Mouse (Mus musculus) brain, embryonic 14.5 days (tissue): ENCODE data around the gene Psmd14. TPM values are rescaled to one million over a fixed set of nuclear protein-coding genes. Genes with fewer than 3 reads are reported as not detected.

Experiments
- DNase-seq: peaks from one replicate; pipeline ENCODE4 v3.0.0-alpha.2; 2011; ENCODE audit warnings: low read depth
- CTCF ChIP-seq: fragments of 200-500 bp; IDR thresholded peaks from 2 replicates; pipeline ENCODE4 v1.5.1; 2012; ENCODE audit warnings: inconsistent platforms, mild to moderate bottlenecking, moderate library complexity, borderline replicate concordance; ENCODE audit not compliant: insufficient read depth, insufficient read length; ENCODE audit errors: extremely low read depth
- POLR2A ChIP-seq: fragments of 200-500 bp; IDR thresholded peaks from 2 replicates; pipeline ENCODE4 v1.6.1; 2012; ENCODE audit warnings: mild to moderate bottlenecking, inconsistent platforms, borderline replicate concordance; ENCODE audit not compliant: poor library complexity, insufficient read depth, insufficient read length, severe bottlenecking; ENCODE audit errors: extremely low read depth
- polyA plus RNA-seq: library from polyadenylated mRNA; depleted of rRNA; stranded (reverse); fragments of >200 nt; gene quantifications from 2 replicates; pipeline ENCODE4 v1.2.3, GENCODE M21; 2012

Gene Psmd14
- polyA plus RNA-seq, 1 experiment, result 104 TPM

DNA sequence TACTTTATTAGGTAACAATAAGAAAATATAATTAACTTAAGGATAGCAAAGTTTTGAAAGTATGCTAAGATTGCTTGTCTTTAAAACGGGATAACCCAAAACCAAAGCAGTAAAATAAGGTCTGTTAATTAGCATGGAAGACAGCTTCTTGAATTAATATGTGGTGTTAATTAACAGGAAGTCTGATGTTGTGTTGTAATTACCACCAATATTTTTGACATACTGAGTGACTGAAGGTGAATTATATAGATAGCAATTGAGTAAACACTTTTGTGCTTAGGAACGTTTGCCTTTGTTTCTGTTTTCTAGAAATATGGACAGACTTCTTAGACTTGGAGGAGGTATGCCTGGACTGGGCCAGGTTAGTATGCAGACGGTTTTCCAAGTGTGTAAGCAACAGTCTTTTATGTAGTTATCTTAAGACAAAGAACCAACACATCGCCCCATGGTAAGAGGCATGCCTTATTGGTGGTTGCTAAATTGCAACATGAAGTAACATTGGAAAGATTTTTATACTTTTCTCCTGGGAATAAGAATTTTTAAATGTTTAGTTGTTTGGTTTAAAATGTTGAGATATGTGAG, 11.0 kb downstream of the Psmd14 start:
- TF ChIP-seq CTCF (no peak), POLR2A (no peak)
- peak; percentile 58 for DNase-seq

- TF ChIP-seq CTCF (no peak), POLR2A (no peak)
- DNase-seq, result peak; percentile 91
Measured at GRCm38 (mm10) chr2:61732802-61733486, 21.4 kb downstream of the Psmd14 start.

DNA sequence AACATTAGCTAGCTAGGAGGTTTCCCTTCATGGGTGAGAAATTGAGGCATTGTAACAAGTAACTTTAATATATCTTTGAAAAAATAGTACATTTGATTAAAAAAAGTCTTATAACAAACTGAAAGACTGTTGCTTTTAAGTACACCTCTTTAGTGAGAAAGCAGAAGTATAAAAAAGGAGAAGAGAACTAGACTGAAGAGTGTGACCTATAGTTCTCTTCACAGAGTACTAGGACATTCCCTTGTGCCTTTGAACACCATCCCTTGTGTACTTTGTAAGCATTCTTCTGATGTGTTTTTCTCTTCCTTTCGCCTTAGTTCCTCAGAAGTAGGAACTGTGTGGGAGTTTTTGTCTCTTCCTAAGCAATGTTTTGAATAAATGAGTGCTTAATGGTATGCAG, 22.7 kb downstream of the Psmd14 start:
- TF ChIP-seq CTCF (no peak), POLR2A (no peak)
- no peak for DNase-seq

DNA sequence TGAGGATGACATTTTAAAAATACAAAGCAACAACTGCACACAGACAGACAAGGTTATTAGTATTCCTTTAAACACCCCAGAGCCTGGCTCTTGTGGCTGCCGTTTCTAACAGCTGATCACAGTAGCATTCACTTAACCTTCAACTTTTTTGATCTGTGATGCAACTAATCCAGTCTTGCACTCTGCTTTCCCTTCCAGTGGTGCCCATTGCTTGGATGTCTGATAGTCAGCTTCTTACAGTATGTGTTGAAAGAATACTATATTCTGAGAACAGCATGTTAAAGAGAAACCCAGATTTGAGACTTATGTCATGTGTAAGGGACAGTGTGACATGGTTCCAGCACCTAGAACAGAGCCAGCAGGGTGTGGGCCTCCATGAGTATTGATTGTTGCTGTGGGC, 34.6 kb downstream of the Psmd14 start:
- no peak for TF ChIP-seq CTCF
- no peak for TF ChIP-seq POLR2A
- no peak for DNase-seq

DNA sequence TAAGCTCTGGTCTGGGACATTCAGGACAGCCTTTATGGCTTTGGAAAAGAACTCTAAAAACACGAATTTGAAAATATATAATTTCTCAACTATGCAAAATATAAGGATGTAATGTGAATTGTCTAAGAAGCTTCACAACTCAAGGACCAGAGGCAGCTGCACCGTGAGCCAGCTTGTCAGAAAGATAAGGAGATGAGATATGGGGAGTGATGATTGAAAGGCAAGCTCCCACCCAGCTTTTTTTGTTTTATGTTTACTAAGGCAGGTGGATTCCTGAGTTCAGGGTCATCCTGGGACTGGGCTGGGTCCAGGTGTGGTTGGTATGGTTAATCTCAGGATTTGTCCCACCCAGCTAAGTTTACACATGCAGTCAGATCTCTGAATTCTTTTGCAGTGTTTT, 35.1 kb downstream of the Psmd14 start:
- TF ChIP-seq POLR2A (no peak), CTCF (no peak)
- DNase-seq, result no peak

DNA sequence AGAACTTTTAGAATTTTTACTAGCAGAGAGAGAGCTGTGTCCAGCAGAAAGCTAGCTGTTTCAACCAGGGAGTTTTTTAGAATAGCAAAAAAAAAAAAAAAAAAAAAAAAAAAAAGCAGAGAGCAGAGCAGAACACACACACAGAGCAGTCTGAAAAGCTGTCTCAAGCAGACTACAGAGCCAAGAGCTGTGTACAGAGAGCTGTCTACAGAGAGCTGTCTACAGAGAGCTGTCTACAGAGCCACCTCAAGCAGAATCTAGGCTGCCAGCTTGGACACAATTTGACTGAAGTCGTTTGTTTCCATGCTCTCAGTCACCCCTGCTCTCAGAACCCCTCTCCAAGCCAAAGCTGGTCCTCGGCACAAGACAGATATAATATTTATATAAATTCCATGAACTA, 35.9 kb downstream of the Psmd14 start:
- peak; percentile 58 for DNase-seq
- no peak for TF ChIP-seq POLR2A
- no peak for TF ChIP-seq CTCF

DNA sequence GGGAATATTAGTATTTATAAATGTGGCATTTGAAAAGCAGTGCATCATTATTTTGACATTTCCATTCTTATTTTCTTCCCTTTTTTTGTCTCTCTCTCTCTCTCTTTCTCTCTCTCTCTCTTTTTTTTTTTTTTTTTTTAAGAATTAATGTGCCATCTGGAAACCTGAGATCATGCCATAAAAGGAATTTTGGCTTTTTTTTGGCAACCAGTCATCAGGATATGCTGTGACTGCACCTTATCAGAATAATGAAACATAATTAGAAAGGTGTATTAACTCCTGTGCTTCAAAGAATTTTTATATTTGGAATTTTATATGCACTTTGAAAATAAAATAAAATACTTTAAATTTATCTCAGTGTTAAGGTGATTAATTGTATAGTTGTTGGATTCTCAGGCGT, 39.2 kb downstream of the Psmd14 start:
- TF ChIP-seq POLR2A, result no peak
- DNase-seq, result peak; percentile 67

GRCm38 (mm10) chr2:61751286-61751685, 39.8 kb downstream of the Psmd14 start:
- DNase-seq, result peak; percentile 86
- TF ChIP-seq POLR2A (no peak), CTCF (no peak)

- TF ChIP-seq POLR2A (no peak), CTCF (no peak)
- no peak for DNase-seq
Measured at GRCm38 (mm10) chr2:61752362-61752761, 40.9 kb downstream of the Psmd14 start.

- TF ChIP-seq POLR2A (no peak), CTCF (no peak)
- DNase-seq, result no peak
Measured at GRCm38 (mm10) chr2:61754989-61755388, 43.5 kb downstream of the Psmd14 start.

DNA sequence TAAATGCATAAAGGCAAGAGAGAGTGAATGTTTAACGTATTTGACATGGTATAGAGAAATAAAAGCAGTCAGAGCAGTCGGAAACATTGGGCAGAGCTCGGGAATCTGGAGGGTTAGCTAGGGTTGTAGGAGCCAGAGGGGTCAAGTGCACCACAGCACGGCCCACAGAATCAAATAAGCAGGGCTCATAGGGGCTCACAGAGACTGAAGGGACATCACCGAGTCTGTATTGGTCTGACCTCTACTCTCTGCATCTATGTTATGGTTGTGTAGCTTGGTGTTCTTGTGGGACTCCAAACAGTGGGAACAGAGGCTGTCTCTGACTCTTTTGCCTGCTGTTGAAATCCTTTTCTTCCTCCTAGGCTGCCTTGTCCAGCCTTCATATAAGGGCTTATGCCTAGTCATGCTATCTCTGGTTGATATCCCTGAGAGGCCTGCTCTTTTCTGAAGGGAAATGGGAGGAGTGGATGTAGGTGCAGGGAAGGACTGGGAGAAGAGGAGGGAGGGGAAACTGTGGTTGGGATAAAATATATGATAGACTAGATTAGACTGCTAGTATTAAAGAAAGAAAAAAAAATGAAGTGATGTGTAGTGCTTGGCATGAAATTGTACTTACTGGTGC, 47.9 kb downstream of the Psmd14 start:
- no peak for DNase-seq
- no peak for TF ChIP-seq POLR2A
- TF ChIP-seq CTCF, result no peak

- TF ChIP-seq CTCF (no peak), POLR2A (no peak)
- no peak for DNase-seq
Measured at GRCm38 (mm10) chr2:61760044-61760443, 48.5 kb downstream of the Psmd14 start.
